Comparison of ENCODE assay signal across 8 mouse cellular contexts in genomic region chr3:123507663-123508055, GRCm38 (mm10).
DNase-seq lines count a peak whose midpoint lies in the region; ATAC-seq and TF ChIP-seq lines count a peak whose summit lies in the region.

No protein-coding gene starts in this region.

- H3K27ac ChIP-seq in heart, embryonic 13.5 days (replicated peaks) = peak overlapping the region; percentile 76
- peak overlapping the region; percentile 80 for H3K27ac ChIP-seq in MEL (ENCODE audit: control insufficient read depth, low read depth, low read length)
- H3K27ac ChIP-seq in heart, embryonic 16.5 days (ENCODE audit: low read length) = peak overlapping the region; percentile 81
- H3K27ac ChIP-seq in macrophage = peak overlapping the region; percentile 59

- peak overlapping the region; percentile 92 for H3K4me2 ChIP-seq in heart, embryonic 13.5 days
- H3K4me2 ChIP-seq in heart, embryonic 16.5 days (ENCODE audit: low read depth, low read length) = peak overlapping the region; percentile 77

- TF ChIP-seq CTCF in MEL (IDR thresholded peaks at IDR 0.05 in 2 of 3, conservative IDR thresholded peaks at IDR 0.05 in 1 of 3; ENCODE audit: control insufficient read depth in 1 of 3, insufficient read depth in 1 of 3, low read depth in 2 of 3, low read length in 3 of 3, poor library complexity in 1 of 3, severe bottlenecking in 1 of 3) = no peak

- whole genome bisulfite sequencing in heart, embryonic 13.5 days = under 1% methylated on average over 10 of the region's 10 CpGs
- WGBS in heart, embryonic 16.5 days = 2% methylated on average over 10 of the region's 10 CpGs
- under 1% methylated on average over 10 of the region's 10 CpGs for WGBS in macrophage (ENCODE audit: missing documents)

- H3K27me3 ChIP-seq in heart, embryonic 13.5 days (replicated peaks) = no peaks in the 10 kb centered on the region
- H3K27me3 ChIP-seq in MEL (ENCODE audit: control insufficient read depth in 1 of 2, insufficient read depth in 2 of 2, low read length in 2 of 2) = no peaks in the 10 kb centered on the region
- no peaks in the 10 kb centered on the region for H3K27me3 ChIP-seq in heart, embryonic 16.5 days (ENCODE audit: control insufficient read depth, insufficient read depth, low read length)

- intact Hi-C loops in left cerebral cortex, postnatal 25 days (cut with DNase I) = loop anchor here (2.0 kb wide), 1 partner anchor 121 kb away; the partner anchor contains the start of gene Mettl14
- intact Hi-C loops in gastrocnemius, postnatal 14 days (cut with DNase I; ENCODE audit: low total_unique reads) = no loop called here

- peak overlapping the region; percentile 89 for H3K9ac ChIP-seq in heart, embryonic 13.5 days
- peak overlapping the region; percentile 81 for H3K9ac ChIP-seq in MEL (ENCODE audit: control insufficient read depth, low read depth, low read length, poor library complexity, severe bottlenecking)
- H3K9ac ChIP-seq in heart, embryonic 16.5 days (ENCODE audit: low read length) = peak overlapping the region; percentile 86

- peak overlapping the region; percentile 73 for H3K4me3 ChIP-seq in heart, embryonic 13.5 days
- peak overlapping the region; percentile 73 to 85 for H3K4me3 ChIP-seq in MEL (ENCODE audit: control insufficient read depth in 1 of 2, insufficient read depth in 1 of 2, low read depth in 2 of 2, low read length in 2 of 2)
- H3K4me3 ChIP-seq in heart, embryonic 16.5 days (ENCODE audit: low read length) = peak overlapping the region; percentile 62
- peak overlapping the region; percentile 80 for H3K4me3 ChIP-seq in macrophage (ENCODE audit: inconsistent target)

- no peak for ATAC-seq in heart, embryonic 13.5 days (ENCODE audit: extremely low read depth, insufficient number of reproducible peaks, low FRiP score, low TSS enrichment)
- ATAC-seq in heart, embryonic 16.5 days (replicated peaks; ENCODE audit: extremely low read depth, insufficient read depth, low FRiP score) = no peak

- peaks cover 25% of the 10 kb centered on the region for H3K36me3 ChIP-seq in heart, embryonic 13.5 days
- H3K36me3 ChIP-seq in MEL (ENCODE audit: control insufficient read depth in 1 of 2, insufficient read depth in 2 of 2, low read length in 2 of 2) = peaks cover 6 to 19% of the 10 kb centered on the region in 2 experiments; a peak in 2 of 4 replicates
- no peaks in the 10 kb centered on the region for H3K36me3 ChIP-seq in heart, embryonic 16.5 days (ENCODE audit: control insufficient read depth, insufficient read depth)
- H3K36me3 ChIP-seq in macrophage (ENCODE audit: inconsistent target) = peaks cover 4% of the 10 kb centered on the region; the same call in 1 of the 2 replicates

- no peak; a peak in 1 of 4 replicates for TF ChIP-seq POLR2A in MEL (IDR thresholded peaks at IDR 0.05; ENCODE audit: control insufficient read depth in 1 of 2, insufficient read depth in 1 of 2, low read depth in 1 of 2, low read length in 2 of 2, poor library complexity in 1 of 2)

- peaks cover 37% of the 10 kb centered on the region for H3K4me1 ChIP-seq in heart, embryonic 13.5 days
- peaks cover 0 to 13% of the 10 kb centered on the region in 2 experiments; a peak in 1 of 4 replicates for H3K4me1 ChIP-seq in MEL (ENCODE audit: control insufficient read depth in 1 of 2, insufficient read depth in 2 of 2, low read length in 2 of 2)
- H3K4me1 ChIP-seq in heart, embryonic 16.5 days (ENCODE audit: control insufficient read depth, insufficient read depth, low read length) = peaks cover 19% of the 10 kb centered on the region

- no peak for DNase-seq in heart, adult 18-20 months
- DNase-seq in MEL (ENCODE audit: low read depth, low spot score) = no peak
- DNase-seq in left cerebral cortex, postnatal 25 days (ENCODE audit: low spot score in 2 of 2) = no peak
- no peak for DNase-seq in cerebellum, postnatal 10 days
- DNase-seq in gastrocnemius, postnatal 14 days = no peak

- TF ChIP-seq RAD21 in MEL (IDR thresholded peaks at IDR 0.05; ENCODE audit: low read depth, low read length) = no peak

- no peaks in the 10 kb centered on the region for H3K9me3 ChIP-seq in heart, embryonic 13.5 days
- no peaks in the 10 kb centered on the region for H3K9me3 ChIP-seq in MEL (replicated peaks; ENCODE audit: insufficient read depth, low read length)
- no peaks in the 10 kb centered on the region for H3K9me3 ChIP-seq in heart, embryonic 16.5 days (replicated peaks; ENCODE audit: control insufficient read depth, low read length)

- H3K79me2 ChIP-seq in MEL (ENCODE audit: control insufficient read depth, insufficient read depth, low read length, poor library complexity) = peaks cover 16% of the 10 kb centered on the region
- H3K79me2 ChIP-seq in macrophage (ENCODE audit: inconsistent target) = peaks cover 13% of the 10 kb centered on the region

- TF ChIP-seq EP300 in MEL (IDR thresholded peaks at IDR 0.05; ENCODE audit: low read depth in 1 of 2, low read length in 2 of 2) = no peak

TF ChIP-seq in MEL, 35 proteins besides CTCF, POLR2A, EP300 and RAD21:
- TF ChIP-seq POLR2AphosphoS2 (IDR thresholded peaks at IDR 0.05; ENCODE audit: low read length) = 0 out of 2 replicates have a peak, but pooled peaks have one; percentile 52
- TF ChIP-seq CHD1 (IDR thresholded peaks at IDR 0.05; ENCODE audit: low read depth, low read length) = peak; percentile 98
- TF ChIP-seq BHLHE40 (IDR thresholded peaks at IDR 0.05; ENCODE audit: borderline replicate concordance, low read depth, low read length) = no peak
- peak; percentile 38 for TF ChIP-seq SIN3A (IDR thresholded peaks at IDR 0.05; ENCODE audit: low read length)
